Mouse (Mus musculus): Measurements from ENCODE around the gene Cxcl9.

Gene Cxcl9

GRCm38 (mm10) chr5:92278942-92279537 lies 48.8 kb downstream of the Cxcl9 start:
- no peak for DNase-seq (ENCODE audit: low spot score in 2 of 2)

GRCm38 (mm10) chr5:92277437-92278394 lies 50.2 kb downstream of the Cxcl9 start, which contains the start of gene Naaa:
Naaa (minus strand) TSS chr5:92278170.
- DNase-seq (ENCODE audit: low spot score in 2 of 2): peak; percentile 85 to 91

All from urinary bladder, postnatal 36 days (tissue).